Mouse (Mus musculus) midbrain, embryonic 15.5 days (tissue): ENCODE results near the gene Reps2. TPM values are rescaled to one million over a fixed set of nuclear protein-coding genes. Genes with fewer than 3 reads are reported as not detected.

Experiments
- ATAC-seq: fragments of 200-750 bp; cut with Nextera tagmentation; replicated peaks from 2 replicates; pipeline ENCODE4 v1.8.0; 2017; ENCODE audit warnings: moderate TSS enrichment
- H3K27ac ChIP-seq: fragments of 300-500 bp; sonication (generic); 2 replicates; pipeline ENCODE4 v1.5.1; 2015; ENCODE audit warnings: mild to moderate bottlenecking, inconsistent platforms
- H3K27me3 ChIP-seq: fragments of 300-500 bp; sonication (generic); replicated peaks from 2 replicates; pipeline ENCODE4 v1.6.1; 2015; ENCODE audit warnings: inconsistent platforms
- H3K36me3 ChIP-seq: fragments of 300-500 bp; sonication (generic); replicated peaks from 2 replicates; pipeline ENCODE4 v1.6.1; 2015; ENCODE audit warnings: inconsistent platforms
- H3K4me1 ChIP-seq: fragments of 300-500 bp; sonication (generic); 2 replicates; pipeline ENCODE4 v1.6.1; 2015; ENCODE audit warnings: inconsistent platforms
- H3K4me2 ChIP-seq: fragments of 300-500 bp; sonication (generic); 2 replicates; pipeline ENCODE4 v1.6.1; 2015; ENCODE audit warnings: inconsistent platforms, mild to moderate bottlenecking, moderate library complexity
- H3K4me3 ChIP-seq: fragments of 300-500 bp; sonication (generic); 2 replicates; pipeline ENCODE4 v1.5.1; 2015; ENCODE audit warnings: mild to moderate bottlenecking, inconsistent platforms
- H3K9ac ChIP-seq: fragments of 300-500 bp; sonication (generic); 2 replicates; pipeline ENCODE4 v1.6.1; 2015; ENCODE audit warnings: mild to moderate bottlenecking, inconsistent platforms
- H3K9me3 ChIP-seq: fragments of 300-500 bp; sonication (generic); 2 replicates; pipeline ENCODE4 v1.6.1; 2016; ENCODE audit warnings: inconsistent platforms
- WGBS: fragments of 180-500 bp; shearing (Covaris S2); methylation state at CpG from one replicate; pipeline ENCODE4 v1.1.7; 2015; ENCODE audit warnings: mixed read lengths; 5-methylcytosine and 5-hydroxymethylcytosine counted together
- polyA plus RNA-seq: library from polyadenylated mRNA; unstranded; fragments of >200 nt; fragmentation: Nextera tagmentation; extraction: Ambion mirVana; gene quantifications from 2 replicates; pipeline ENCODE4 v1.2.1, GENCODE M21; 2015

The Reps2 gene
- 3.7 and 4.6 TPM in 2 replicates for polyA plus RNA-seq

DNA sequence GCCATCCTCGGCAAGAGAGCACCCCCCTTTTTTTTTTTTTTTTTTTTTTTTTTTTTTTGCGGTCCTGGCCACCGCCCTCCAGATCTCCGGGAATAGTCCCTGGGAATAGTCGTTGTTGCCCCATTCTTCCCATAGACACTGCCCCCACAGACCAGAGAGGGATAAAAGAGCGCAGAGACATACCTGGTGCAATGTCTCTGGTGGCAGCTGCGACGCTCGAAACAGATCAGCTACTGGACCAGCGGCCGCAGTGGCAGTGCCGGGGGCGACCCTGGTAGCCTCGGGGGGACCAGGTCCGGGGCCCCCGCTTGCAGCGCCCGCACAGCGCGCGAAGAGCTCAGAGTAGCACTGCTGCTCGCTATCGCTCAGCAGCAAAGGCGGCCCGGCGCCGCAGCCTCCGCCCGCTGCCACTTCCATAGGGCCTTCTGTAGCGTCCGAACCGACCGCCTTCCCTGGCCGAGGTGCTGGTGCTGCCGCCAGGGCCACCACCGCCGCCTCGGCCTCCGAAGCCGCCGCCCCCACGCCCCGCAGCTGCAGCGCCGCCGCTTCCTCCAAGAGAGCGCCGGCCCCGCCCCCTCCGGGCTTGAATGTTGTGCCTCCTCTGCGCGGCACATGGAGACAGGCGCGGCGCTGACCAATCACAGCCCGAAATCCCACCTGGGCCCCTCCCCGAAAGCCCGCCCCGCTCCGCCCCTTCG, at the start of gene Reps2:
Reps2 (minus strand) TSS at position 559 of the 698 bp plus-strand sequence.
- H3K4me2 ChIP-seq: peak within 1 kb of the TSS; percentile 63
- peak within 1 kb of the TSS; percentile 45; the same call in 1 of the 2 replicates for H3K27ac ChIP-seq
- peaks cover 5% of the 10 kb centered on the region; the same call in 1 of the 2 replicates for H3K27me3 ChIP-seq
- 22% methylated on average over 45 of the region's 61 CpGs for WGBS
- H3K9me3 ChIP-seq: no peaks in the 10 kb centered on the region
- H3K4me1 ChIP-seq: no peaks in the 10 kb centered on the region
- H3K36me3 ChIP-seq: no peaks in the 10 kb centered on the region
- peak; percentile 98 for ATAC-seq
- peak within 1 kb of the TSS; percentile 69 for H3K9ac ChIP-seq
- peak within 1 kb of the TSS; percentile 68 for H3K4me3 ChIP-seq

DNA sequence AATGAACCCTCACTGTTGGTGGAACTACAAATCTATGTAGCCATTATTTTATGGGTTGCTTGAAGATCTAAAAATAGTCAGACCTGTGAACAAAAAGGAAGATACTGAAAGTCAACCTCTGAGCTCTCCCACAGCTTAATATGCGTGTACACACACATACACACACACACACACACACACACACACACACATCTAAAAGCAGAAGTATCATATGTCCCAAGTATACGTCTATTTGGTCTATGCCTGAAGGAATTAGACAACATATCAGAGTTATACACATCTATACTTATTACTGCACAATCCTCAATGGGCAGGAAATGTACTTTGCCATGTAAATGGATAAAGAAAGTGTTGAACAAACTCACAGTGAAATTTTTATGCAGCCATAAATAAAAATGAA, 47.8 kb upstream of the Reps2 start:
- Histone ChIP-seq H3K4me1 (no peaks in the 10 kb centered on the region), H3K36me3 (no peaks in the 10 kb centered on the region), H3K4me2 (no peak overlapping the region), H3K27me3 (no peaks in the 10 kb centered on the region), H3K27ac (no peak overlapping the region), H3K9ac (no peak overlapping the region), H3K4me3 (no peak overlapping the region), H3K9me3 (no peaks in the 10 kb centered on the region)
- ATAC-seq: no peak
- 66% methylated on average over 2 of the region's 2 CpGs for WGBS

DNA sequence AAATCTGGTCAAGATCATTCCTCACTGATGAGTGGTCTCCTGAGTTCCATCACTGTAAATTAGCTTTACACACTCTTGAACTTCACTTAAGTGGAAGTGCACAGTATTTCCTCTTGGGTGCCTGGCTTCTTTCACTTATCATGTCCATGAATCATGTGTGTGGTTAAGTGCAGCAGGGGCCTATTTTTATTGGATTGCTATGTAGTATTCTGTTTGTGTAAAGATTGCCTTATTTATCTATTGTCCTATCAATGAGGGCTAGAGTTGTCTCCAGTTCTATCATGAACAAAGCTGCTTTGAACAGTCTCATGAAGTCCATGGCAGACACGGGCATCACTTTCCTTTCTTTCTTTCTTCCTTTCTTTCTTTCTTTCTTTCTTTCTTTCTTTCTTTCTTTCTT, 41.9 kb upstream of the Reps2 start:
- 93% methylated on average over 1 of the region's 1 CpGs for WGBS
- no peaks in the 10 kb centered on the region for H3K9me3 ChIP-seq
- H3K4me2 ChIP-seq: no peak overlapping the region
- no peaks in the 10 kb centered on the region for H3K4me1 ChIP-seq
- no peak overlapping the region for H3K9ac ChIP-seq
- no peaks in the 10 kb centered on the region for H3K27me3 ChIP-seq
- no peak overlapping the region for H3K4me3 ChIP-seq
- no peaks in the 10 kb centered on the region for H3K36me3 ChIP-seq
- ATAC-seq: no peak
- H3K27ac ChIP-seq: no peak overlapping the region

DNA sequence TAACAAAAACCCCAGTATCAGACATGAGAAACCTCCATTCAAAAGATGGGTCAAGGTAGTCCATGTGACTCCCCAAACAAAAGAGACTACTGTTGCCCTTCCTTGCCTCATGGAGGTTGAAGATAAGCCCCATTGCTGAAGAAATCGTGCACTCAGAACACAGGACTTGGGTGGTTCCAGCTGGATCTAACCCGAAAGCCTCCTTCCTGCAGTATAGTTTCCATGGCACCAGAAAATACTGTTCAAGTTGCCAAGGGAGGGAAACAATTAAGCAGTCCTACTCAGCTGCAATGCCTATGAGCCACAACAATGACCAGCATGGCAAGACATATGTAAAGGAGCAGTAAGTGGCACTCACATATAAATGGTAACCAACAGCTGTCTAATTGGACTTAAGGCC, 36.1 kb upstream of the Reps2 start:
- no peak overlapping the region for H3K9ac ChIP-seq
- no peaks in the 10 kb centered on the region for H3K9me3 ChIP-seq
- H3K36me3 ChIP-seq: no peaks in the 10 kb centered on the region
- H3K4me3 ChIP-seq: no peak overlapping the region
- WGBS: 73% methylated on average over 2 of the region's 2 CpGs
- ATAC-seq: no peak
- no peak overlapping the region for H3K4me2 ChIP-seq
- H3K27me3 ChIP-seq: no peaks in the 10 kb centered on the region
- H3K27ac ChIP-seq: no peak overlapping the region
- H3K4me1 ChIP-seq: no peaks in the 10 kb centered on the region

DNA sequence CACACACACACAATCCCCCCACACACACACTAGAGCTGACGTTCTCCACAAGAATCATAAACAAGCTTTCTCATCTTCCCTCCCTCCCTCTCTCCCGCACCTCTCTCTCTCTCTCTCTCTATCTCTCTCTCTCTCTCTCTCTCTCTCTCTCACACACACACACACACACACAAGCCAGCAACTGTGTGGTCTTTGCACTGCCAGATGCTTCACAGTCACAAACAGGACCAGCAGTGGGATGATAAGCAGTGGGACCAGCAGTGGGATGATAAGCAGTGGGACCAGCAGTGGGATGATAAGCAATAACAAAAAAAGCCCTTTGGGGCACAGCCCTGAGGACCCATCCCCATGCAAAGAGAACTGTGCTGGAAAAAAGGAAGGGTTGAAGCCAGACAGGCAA, 35.4 kb upstream of the Reps2 start:
- WGBS: 72% methylated on average over 2 of the region's 2 CpGs
- Histone ChIP-seq H3K27me3 (no peaks in the 10 kb centered on the region), H3K36me3 (no peaks in the 10 kb centered on the region), H3K4me2 (no peak overlapping the region), H3K27ac (no peak overlapping the region), H3K9ac (no peak overlapping the region), H3K4me3 (no peak overlapping the region), H3K4me1 (no peaks in the 10 kb centered on the region), H3K9me3 (no peaks in the 10 kb centered on the region)
- ATAC-seq: no peak

DNA sequence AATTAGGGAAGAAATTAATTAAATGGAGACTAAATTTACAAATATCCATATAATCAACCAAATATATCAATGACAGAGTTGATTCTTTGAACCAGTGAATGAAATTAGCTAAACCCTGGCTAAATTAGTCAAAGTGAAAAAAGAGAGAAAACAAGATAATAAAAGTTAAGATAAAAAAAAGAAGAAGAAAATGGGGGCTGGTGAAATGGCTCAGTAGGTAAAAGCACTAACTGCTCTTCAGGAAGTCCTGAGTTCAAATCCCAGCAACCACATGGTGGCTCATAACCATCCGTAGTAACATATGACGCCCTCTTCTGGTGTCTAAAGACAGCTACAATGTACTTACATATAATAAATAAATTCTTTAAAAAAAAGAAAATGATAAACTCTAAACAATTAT, 22.7 kb upstream of the Reps2 start:
- ATAC-seq: no peak
- H3K27me3 ChIP-seq: no peaks in the 10 kb centered on the region
- H3K9ac ChIP-seq: no peak overlapping the region
- H3K4me3 ChIP-seq: no peak overlapping the region
- H3K4me1 ChIP-seq: no peaks in the 10 kb centered on the region
- H3K27ac ChIP-seq: no peak overlapping the region
- H3K36me3 ChIP-seq: no peaks in the 10 kb centered on the region
- H3K9me3 ChIP-seq: no peaks in the 10 kb centered on the region
- H3K4me2 ChIP-seq: no peak overlapping the region
- WGBS: 80% methylated on average over 2 of the region's 2 CpGs

DNA sequence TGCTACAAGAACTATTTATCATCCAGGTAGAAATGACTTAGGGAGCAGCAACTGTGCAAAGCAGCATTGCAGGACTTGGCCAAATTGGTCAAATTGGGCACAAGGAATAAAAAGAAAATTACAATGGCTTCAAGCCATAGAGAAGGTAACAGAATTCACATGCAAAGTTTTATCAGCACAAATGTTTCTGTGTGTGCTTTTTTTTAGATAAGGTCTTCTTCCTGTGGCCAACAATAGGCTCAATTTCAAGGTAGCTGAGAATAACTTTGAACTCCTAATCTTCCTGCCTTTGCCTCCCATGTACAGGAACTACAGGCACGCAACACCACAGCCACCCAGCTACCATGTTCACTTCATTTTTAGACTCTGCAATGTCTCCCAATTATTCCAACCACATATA, 16.7 kb upstream of the Reps2 start:
- no peaks in the 10 kb centered on the region for H3K36me3 ChIP-seq
- no peaks in the 10 kb centered on the region for H3K4me1 ChIP-seq
- no peak overlapping the region for H3K27ac ChIP-seq
- no peaks in the 10 kb centered on the region for H3K27me3 ChIP-seq
- ATAC-seq: no peak
- H3K9me3 ChIP-seq: no peaks in the 10 kb centered on the region
- H3K4me3 ChIP-seq: no peak overlapping the region
- H3K9ac ChIP-seq: no peak overlapping the region
- H3K4me2 ChIP-seq: no peak overlapping the region
- WGBS: 92% methylated on average over 1 of the region's 1 CpGs

DNA sequence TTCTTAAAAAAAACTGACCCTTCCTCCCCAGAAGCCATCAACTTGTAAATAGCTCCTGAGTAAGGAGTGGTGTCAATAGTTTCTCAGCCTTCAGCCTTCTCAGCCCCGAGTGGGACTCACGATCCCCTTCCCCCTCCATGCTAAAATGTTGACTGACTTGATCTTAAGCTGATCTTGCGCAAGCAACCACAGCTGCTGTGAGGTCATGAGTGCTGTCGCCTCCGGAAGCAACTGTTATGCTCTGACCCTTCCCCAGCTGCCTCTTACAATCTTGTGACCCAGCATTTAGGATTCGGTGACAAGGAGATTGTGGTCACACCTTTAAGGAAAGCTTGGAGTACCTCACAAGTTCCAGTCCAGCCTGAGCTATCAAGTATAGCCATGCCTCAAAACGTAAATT, 10.1 kb upstream of the Reps2 start:
- Histone ChIP-seq H3K27me3 (no peaks in the 10 kb centered on the region), H3K4me1 (no peaks in the 10 kb centered on the region), H3K27ac (no peak overlapping the region), H3K9ac (no peak overlapping the region), H3K4me3 (no peak overlapping the region), H3K36me3 (no peaks in the 10 kb centered on the region), H3K9me3 (no peaks in the 10 kb centered on the region), H3K4me2 (no peak overlapping the region)
- 90% methylated on average over 7 of the region's 7 CpGs for WGBS
- no peak for ATAC-seq

DNA sequence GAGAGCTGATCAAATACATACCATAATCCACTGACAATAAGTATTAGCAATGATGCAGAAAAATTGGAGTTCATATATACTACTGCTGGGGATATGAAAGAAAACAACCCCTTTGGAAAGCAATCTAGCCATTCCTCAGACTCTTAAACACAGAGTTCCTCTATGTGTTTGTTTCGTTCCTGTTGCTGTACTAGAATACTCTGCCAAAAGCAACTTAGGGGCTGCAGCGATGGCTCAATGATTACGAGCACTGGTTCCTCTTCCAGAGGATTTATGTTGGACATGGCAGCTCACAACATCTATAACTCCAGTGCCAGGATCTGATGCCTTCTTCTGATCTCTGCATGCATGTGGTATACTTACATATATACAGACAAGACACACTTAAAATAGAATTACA, 9.0 kb upstream of the Reps2 start:
- Histone ChIP-seq H3K27me3 (no peaks in the 10 kb centered on the region), H3K27ac (no peak overlapping the region), H3K4me2 (no peak overlapping the region), H3K4me1 (no peaks in the 10 kb centered on the region), H3K4me3 (no peak overlapping the region), H3K9ac (no peak overlapping the region), H3K9me3 (no peaks in the 10 kb centered on the region), H3K36me3 (no peaks in the 10 kb centered on the region)
- 86% methylated on average over 3 of the region's 3 CpGs for WGBS
- ATAC-seq: no peak

DNA sequence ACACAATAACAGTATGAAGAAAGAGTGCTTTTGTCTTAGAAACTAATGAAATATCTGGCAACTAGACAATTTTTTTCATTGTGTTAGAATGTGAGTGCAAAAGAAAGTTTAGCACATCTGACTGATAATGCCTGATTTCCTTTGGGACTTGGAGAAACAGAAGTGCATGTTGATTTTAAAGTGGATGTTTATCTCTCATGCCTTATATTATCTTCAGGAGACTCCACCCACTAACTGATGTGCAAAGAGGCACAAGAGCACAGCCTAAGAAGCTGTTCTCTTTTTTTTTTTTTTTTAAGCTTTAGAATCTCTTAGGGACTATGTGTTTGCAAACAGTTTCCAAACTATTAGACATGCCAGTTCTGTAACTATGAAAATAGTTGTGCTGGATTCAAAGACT, 7.7 kb upstream of the Reps2 start:
- no peak for ATAC-seq
- H3K27me3 ChIP-seq: no peaks in the 10 kb centered on the region
- no peaks in the 10 kb centered on the region for H3K9me3 ChIP-seq

DNA sequence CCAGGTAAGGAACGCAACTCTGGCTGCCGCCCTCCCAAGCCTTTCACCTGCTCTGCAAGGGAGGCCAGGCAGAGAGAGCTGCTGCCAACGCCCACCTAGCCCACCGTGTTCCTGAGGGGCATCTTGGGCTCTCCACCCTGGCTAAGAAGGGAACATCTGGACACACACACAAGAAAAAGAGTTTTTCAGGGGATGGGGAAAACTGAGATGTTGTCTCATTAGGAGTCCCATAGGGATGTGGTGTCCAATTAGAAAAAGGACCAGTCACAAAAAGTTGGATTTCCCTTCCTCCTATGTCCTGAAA, 292 bp upstream of the Reps2 start:
- H3K36me3 ChIP-seq: no peaks in the 10 kb centered on the region
- H3K9ac ChIP-seq: no peak overlapping the region
- no peak for ATAC-seq
- H3K4me3 ChIP-seq: peak overlapping the region; percentile 68
- H3K9me3 ChIP-seq: no peaks in the 10 kb centered on the region
- no peak overlapping the region for H3K27ac ChIP-seq
- no peaks in the 10 kb centered on the region for H3K4me1 ChIP-seq
- peak overlapping the region; percentile 63 for H3K4me2 ChIP-seq
- 12% methylated on average over 4 of the region's 4 CpGs for WGBS
- H3K27me3 ChIP-seq: peaks cover 5% of the 10 kb centered on the region; the same call in 1 of the 2 replicates

More for the DNA sequence above, 7.7 kb upstream of the Reps2 start:
- Histone ChIP-seq H3K9ac (no peak overlapping the region), H3K4me2 (no peak overlapping the region), H3K4me1 (no peaks in the 10 kb centered on the region), H3K27ac (no peak overlapping the region), H3K36me3 (no peaks in the 10 kb centered on the region), H3K4me3 (no peak overlapping the region)

DNA sequence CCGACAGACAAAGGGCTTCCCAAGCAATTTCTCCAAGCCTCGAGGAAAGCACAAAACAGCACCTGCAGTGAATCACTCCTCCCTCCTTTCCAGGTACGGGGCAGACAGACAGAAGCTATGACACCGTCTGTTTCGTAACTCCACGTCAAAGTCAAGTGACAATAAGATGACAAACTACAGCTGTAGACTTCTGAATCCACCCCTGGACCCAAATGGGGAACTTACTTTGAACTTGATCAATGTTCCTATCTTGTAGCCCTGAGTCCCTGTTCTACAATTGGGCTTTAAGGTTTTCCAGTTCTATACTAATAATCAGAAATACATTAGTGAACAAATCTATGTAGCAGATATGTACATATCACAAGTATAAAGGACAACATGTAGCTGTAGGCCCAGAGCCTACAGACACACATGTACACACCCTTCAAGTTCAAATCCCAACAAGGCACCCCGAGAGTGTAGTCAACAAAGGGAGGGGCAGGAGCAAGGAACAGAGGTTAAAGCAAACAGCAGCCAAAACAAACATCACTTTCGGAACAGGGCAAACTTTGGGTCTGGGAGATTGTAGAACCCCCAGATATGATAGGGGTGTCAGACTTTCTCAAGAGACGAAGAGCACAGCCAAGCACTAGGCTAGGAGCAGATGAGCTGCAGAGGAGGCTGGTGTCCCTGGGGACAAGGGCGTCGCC, 903 bp downstream of the Reps2 start:
- Histone ChIP-seq H3K4me2 (peak overlapping the region; percentile 63), H3K27me3 (peaks cover 5% of the 10 kb centered on the region; the same call in 1 of the 2 replicates), H3K36me3 (no peaks in the 10 kb centered on the region), H3K9me3 (no peaks in the 10 kb centered on the region), H3K4me1 (no peaks in the 10 kb centered on the region), H3K4me3 (peak overlapping the region; percentile 68), H3K27ac (no peak overlapping the region), H3K9ac (peak overlapping the region; percentile 69)
- WGBS: 45% methylated on average over 11 of the region's 11 CpGs
- ATAC-seq: peak; percentile 57

DNA sequence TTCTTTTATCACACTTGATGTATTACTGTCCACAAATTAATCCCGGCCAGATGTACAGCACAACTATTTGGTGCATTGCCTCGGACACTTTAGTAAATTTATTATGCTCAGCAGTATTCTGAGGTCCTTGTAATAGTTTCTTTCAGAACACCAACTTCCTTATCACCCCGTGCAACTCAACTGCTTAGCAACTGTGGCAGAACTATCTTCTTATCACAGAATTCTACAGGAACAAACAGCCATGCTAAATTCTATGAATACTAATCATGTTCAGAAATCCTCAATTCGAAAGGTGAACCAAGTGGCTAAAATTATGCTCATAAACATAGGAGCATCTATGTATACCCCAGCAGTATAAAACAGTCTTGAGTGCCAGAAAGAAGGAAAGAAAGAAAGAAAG, 1.7 kb downstream of the Reps2 start:
- H3K4me2 ChIP-seq: peak overlapping the region; percentile 63
- no peak overlapping the region for H3K27ac ChIP-seq
- 63% methylated on average over 4 of the region's 4 CpGs for WGBS
- no peaks in the 10 kb centered on the region for H3K4me1 ChIP-seq
- no peak overlapping the region for H3K9ac ChIP-seq
- no peak for ATAC-seq
- no peaks in the 10 kb centered on the region for H3K36me3 ChIP-seq
- H3K9me3 ChIP-seq: no peaks in the 10 kb centered on the region
- H3K4me3 ChIP-seq: peak overlapping the region; percentile 68; the same call in 1 of the 2 replicates
- peaks cover 8% of the 10 kb centered on the region; the same call in 1 of the 2 replicates for H3K27me3 ChIP-seq
